Mouse (Mus musculus) heart, adult 11 months (tissue): ENCODE data around the gene Pax3.
A peak's percentile ranks its signal among the peaks of the same experiment; 100 is the strongest.

Experiments used
- DNase-seq: peaks from one replicate; pipeline ENCODE4 v3.0.0; 2022

Gene Pax3

GRCm38 (mm10) chr1:78196751-78197311, at the start of gene Pax3:
Pax3 (minus strand) TSS chr1:78197134.
- DNase-seq: peak; percentile 95

- peak; percentile 81 for DNase-seq
These were observed 37.4 kb upstream of the Pax3 start for GRCm38 (mm10) chr1:78234306-78234705.

GRCm38 (mm10) chr1:78231901-78232546, 35.1 kb upstream of the Pax3 start:
- peak; percentile 62 for DNase-seq

- peak; percentile 61 for DNase-seq
These were observed 32.9 kb upstream of the Pax3 start for GRCm38 (mm10) chr1:78229801-78230200.

- DNase-seq: peak; percentile 36
These were observed 31.8 kb upstream of the Pax3 start for GRCm38 (mm10) chr1:78228771-78229170.

- peak; percentile 85 for DNase-seq
These were observed 21.3 kb upstream of the Pax3 start for GRCm38 (mm10) chr1:78218057-78218780.

GRCm38 (mm10) chr1:78217151-78218034, 20.5 kb upstream of the Pax3 start:
- peak; percentile 70 for DNase-seq

GRCm38 (mm10) chr1:78216509-78217141, 19.7 kb upstream of the Pax3 start:
- DNase-seq: peak; percentile 79

- DNase-seq: peak; percentile 75
These were observed 19.0 kb upstream of the Pax3 start for GRCm38 (mm10) chr1:78215749-78216508.

- DNase-seq: no peak
These were observed 14.1 kb upstream of the Pax3 start for GRCm38 (mm10) chr1:78211041-78211440.

- no peak for DNase-seq
These were observed 13.6 kb upstream of the Pax3 start for GRCm38 (mm10) chr1:78210568-78210967.

- peak; percentile 76 for DNase-seq
These were observed 11.4 kb upstream of the Pax3 start for GRCm38 (mm10) chr1:78208281-78208814.

- no peak for DNase-seq
These were observed 7.4 kb upstream of the Pax3 start for GRCm38 (mm10) chr1:78204341-78204740.

GRCm38 (mm10) chr1:78203622-78204211, 6.8 kb upstream of the Pax3 start:
- DNase-seq: no peak

GRCm38 (mm10) chr1:78203086-78203614, 6.2 kb upstream of the Pax3 start:
- no peak for DNase-seq

- DNase-seq: no peak
These were observed 5.6 kb upstream of the Pax3 start for GRCm38 (mm10) chr1:78202466-78203085.

GRCm38 (mm10) chr1:78201251-78202010, 4.5 kb upstream of the Pax3 start:
- DNase-seq: no peak

- DNase-seq: no peak
These were observed 3.3 kb upstream of the Pax3 start for GRCm38 (mm10) chr1:78200191-78200590.

GRCm38 (mm10) chr1:78199221-78199620, 2.3 kb upstream of the Pax3 start:
- DNase-seq: no peak
